8 mouse cellular contexts compared by ENCODE assay signal in genomic region chr17:29888981-29889980, GRCm38 (mm10).
DNase-seq lines count a peak whose midpoint lies in the region; ATAC-seq and TF ChIP-seq lines count a peak whose summit lies in the region.

No protein-coding gene starts in this region.

- DNase-seq in adrenal gland, adult 2 months: peak; percentile 68
- no peak for DNase-seq in adrenal gland, postnatal 4 days (ENCODE audit: low spot score in 2 of 2)
- peak; percentile 70 for DNase-seq in MN1 (ENCODE audit: low spot score)
- peak; percentile 66 for DNase-seq in embryo, embryonic 9.5 days (ENCODE audit: extremely low spot score)
- peak; percentile 49 to 55 for DNase-seq in heart, adult 2 months
- peak; percentile 39 for DNase-seq in kidney, postnatal 0 days (ENCODE audit: low spot score)
- peak; percentile 38 for DNase-seq in right cerebral cortex, adult 18-20 months

- peak overlapping the region; percentile 65 for H3K4me3 ChIP-seq in heart, adult 2 months
- peak overlapping the region; percentile 66 for H3K4me3 ChIP-seq in kidney, postnatal 0 days (replicated peaks; ENCODE audit: low read depth, low read length)
- peak overlapping the region; percentile 65 for H3K4me3 ChIP-seq in liver, embryonic 15.5 days (replicated peaks)

- no peaks in the 10 kb centered on the region for H3K79me2 ChIP-seq in heart, adult 2 months (replicated peaks; ENCODE audit: control insufficient read depth, insufficient read depth, low read length)

- no peak for ATAC-seq in kidney, postnatal 0 days (replicated peaks; ENCODE audit: low FRiP score, low read depth)
- peak; percentile 68 for ATAC-seq in liver, embryonic 15.5 days (ENCODE audit: insufficient read depth)

- intact Hi-C loops in heart, adult 2 months (cut with DNase I): no loop called here

- H3K4me2 ChIP-seq in kidney, postnatal 0 days (ENCODE audit: low read length): peak overlapping the region; percentile 100
- H3K4me2 ChIP-seq in liver, embryonic 15.5 days: peak overlapping the region; percentile 90

- H3K27me3 ChIP-seq in heart, adult 2 months (ENCODE audit: control insufficient read depth, insufficient read depth, low read length): no peaks in the 10 kb centered on the region
- peaks cover 36% of the 10 kb centered on the region for H3K27me3 ChIP-seq in kidney, postnatal 0 days (ENCODE audit: insufficient read depth, low read length)
- peaks cover 79% of the 10 kb centered on the region for H3K27me3 ChIP-seq in liver, embryonic 15.5 days

- TF ChIP-seq CTCF in heart, adult 2 months (IDR thresholded peaks at IDR 0.05): no peak
- no peak for TF ChIP-seq CTCF in kidney, postnatal 0 days (IDR thresholded peaks at IDR 0.05; ENCODE audit: low read depth)

- no peaks in the 10 kb centered on the region for H3K9me3 ChIP-seq in kidney, postnatal 0 days (replicated peaks; ENCODE audit: low read length)
- H3K9me3 ChIP-seq in liver, embryonic 15.5 days (replicated peaks): no peaks in the 10 kb centered on the region

- 0 out of 2 replicates have a peak, but pooled peaks cover 2% of the 10 kb centered on the region for H3K4me1 ChIP-seq in heart, adult 2 months (ENCODE audit: control insufficient read depth, insufficient read depth, low read length)
- peaks cover 22% of the 10 kb centered on the region; the same call in 1 of the 2 replicates for H3K4me1 ChIP-seq in kidney, postnatal 0 days (replicated peaks; ENCODE audit: insufficient read depth, low read length)
- peaks cover 52% of the 10 kb centered on the region for H3K4me1 ChIP-seq in liver, embryonic 15.5 days (replicated peaks)

- WGBS in heart, adult 2 months: 7% methylated on average over 66 of the region's 67 CpGs
- WGBS in kidney, postnatal 0 days: 1% methylated on average over 60 of the region's 67 CpGs
- under 1% methylated on average over 67 of the region's 67 CpGs for WGBS in liver, embryonic 15.5 days (ENCODE audit: insufficient replicate concordance)

- no peak for TF ChIP-seq POLR2A in heart, adult 2 months (IDR thresholded peaks at IDR 0.05; ENCODE audit: insufficient read depth, low read depth, low read length)

- no peak overlapping the region for H3K9ac ChIP-seq in heart, adult 2 months (ENCODE audit: low read depth, low read length)
- no peak overlapping the region for H3K9ac ChIP-seq in kidney, postnatal 0 days (ENCODE audit: low read depth, low read length)
- peak overlapping the region; percentile 59 for H3K9ac ChIP-seq in liver, embryonic 15.5 days

- H3K36me3 ChIP-seq in heart, adult 2 months (ENCODE audit: control insufficient read depth, insufficient read depth, low read length): no peaks in the 10 kb centered on the region
- no peaks in the 10 kb centered on the region for H3K36me3 ChIP-seq in kidney, postnatal 0 days (ENCODE audit: insufficient read depth, low read length)
- no peaks in the 10 kb centered on the region for H3K36me3 ChIP-seq in liver, embryonic 15.5 days (replicated peaks)

- no peak for TF ChIP-seq EP300 in heart, adult 2 months (IDR thresholded peaks at IDR 0.05; ENCODE audit: insufficient read depth, low read depth, low read length)

- H3K27ac ChIP-seq in heart, adult 2 months: no peak overlapping the region
- no peak overlapping the region for H3K27ac ChIP-seq in kidney, postnatal 0 days
- H3K27ac ChIP-seq in liver, embryonic 15.5 days (replicated peaks): 0 out of 2 replicates have a peak overlapping the region, but pooled peaks have one; percentile 2

Comparison
In these comparisons a context has a peak if more than half of its experiments do, and no peak if none do; other contexts are left out.
1. DNase-seq: peak in adrenal gland, adult 2 months (single experiment), MN1 (single experiment), embryo, embryonic 9.5 days (single experiment), heart, adult 2 months (2 of 2), kidney, postnatal 0 days (single experiment) and right cerebral cortex, adult 18-20 months (single experiment); none in adrenal gland, postnatal 4 days (0 of 2).
2. Peak in every context shown above with its lines, with median percentiles within 50 percentile points of each other: H3K4me3 ChIP-seq.